Mouse (Mus musculus) large intestine, adult 2 months (tissue): ENCODE results near the gene Upb1. TPM values are rescaled to one million over a fixed set of nuclear protein-coding genes. Genes with fewer than 3 reads are reported as not detected.
A peak's percentile ranks its signal among the peaks of the same experiment; 100 is the strongest.
"Not testable (repeated sequence)": the region's sequence is repeated elsewhere in the genome, so short reads cannot be mapped to it uniquely, and the experiment has no call there.

Source experiments
- DNase-seq: peaks from one replicate; pipeline ENCODE4 v3.0.0-alpha.2; 2012; ENCODE audit warnings: low read depth, low spot score
- WGBS: fragments of 180-500 bp; shearing (Covaris S2); methylation state at CpG from one replicate; pipeline ENCODE4 v1.1.7; 2018; 5-methylcytosine and 5-hydroxymethylcytosine counted together
- polyA plus RNA-seq: library from polyadenylated mRNA; depleted of rRNA; stranded (reverse); fragments of >200 nt; gene quantifications from 2 replicates; pipeline ENCODE4 v1.2.3, GENCODE M21; 2012; rRNA removed

The Upb1 gene
- 1.1 and 1.3 TPM in 2 replicates for polyA plus RNA-seq

GRCm38 (mm10) chr10:75400958-75401357 is at the start of gene Upb1:
Gene Upb1, plus strand, starts transcription at chr10:75401115.
- 77% methylated on average over 4 of the region's 4 CpGs for WGBS
- no peak for DNase-seq

GRCm38 (mm10) chr10:75352541-75352940 is 48.4 kb upstream of the Upb1 start:
- 94% methylated on average over 12 of the region's 12 CpGs for WGBS
- no peak for DNase-seq

- WGBS = 61% methylated on average over 9 of the region's 9 CpGs
- not testable (repeated sequence) for DNase-seq
Observed at GRCm38 (mm10) chr10:75353838-75354241, 47.1 kb upstream of the Upb1 start.

- 60% methylated on average over 4 of the region's 4 CpGs for WGBS
- DNase-seq = no peak
Observed at GRCm38 (mm10) chr10:75355341-75355740, 45.6 kb upstream of the Upb1 start.

GRCm38 (mm10) chr10:75364214-75364690 is 36.7 kb upstream of the Upb1 start:
- not testable (repeated sequence) for DNase-seq

GRCm38 (mm10) chr10:75364796-75365195 is 36.1 kb upstream of the Upb1 start:
- 59% methylated on average over 9 of the region's 9 CpGs for WGBS
- no peak for DNase-seq

More at GRCm38 (mm10) chr10:75364214-75364690, 36.7 kb upstream of the Upb1 start:
- 15% methylated on average over 1 of the region's 1 CpGs for WGBS

- 56% methylated on average over 6 of the region's 6 CpGs for WGBS
- no peak for DNase-seq
Observed at GRCm38 (mm10) chr10:75365231-75365633, 35.7 kb upstream of the Upb1 start.

GRCm38 (mm10) chr10:75373655-75374351 is 27.1 kb upstream of the Upb1 start:
- WGBS = 39% methylated on average over 15 of the region's 19 CpGs

GRCm38 (mm10) chr10:75378688-75379087 is 22.2 kb upstream of the Upb1 start:
- 36% methylated on average over 10 of the region's 10 CpGs for WGBS
- no peak for DNase-seq

More at GRCm38 (mm10) chr10:75373655-75374351, 27.1 kb upstream of the Upb1 start:
- not testable (repeated sequence) for DNase-seq

- 73% methylated on average over 2 of the region's 2 CpGs for WGBS
- DNase-seq = no peak
Observed at GRCm38 (mm10) chr10:75390156-75390555, 10.8 kb upstream of the Upb1 start.

GRCm38 (mm10) chr10:75390832-75391231 is 10.1 kb upstream of the Upb1 start:
- DNase-seq = no peak
- WGBS = 78% methylated on average over 4 of the region's 4 CpGs

- 88% methylated on average over 8 of the region's 8 CpGs for WGBS
- DNase-seq = no peak
Observed at GRCm38 (mm10) chr10:75394796-75395195, 6.1 kb upstream of the Upb1 start.

GRCm38 (mm10) chr10:75396966-75397365 is 3.9 kb upstream of the Upb1 start:
- no peak for DNase-seq
- 24% methylated on average over 14 of the region's 14 CpGs for WGBS

- 89% methylated on average over 8 of the region's 8 CpGs for WGBS
- DNase-seq = no peak
Observed at GRCm38 (mm10) chr10:75405916-75406315, 5.0 kb downstream of the Upb1 start.

- WGBS = 31% methylated on average over 13 of the region's 13 CpGs
Observed at GRCm38 (mm10) chr10:75406755-75407154, 5.8 kb downstream of the Upb1 start.

GRCm38 (mm10) chr10:75407741-75408140 is 6.8 kb downstream of the Upb1 start:
- WGBS = 62% methylated on average over 4 of the region's 4 CpGs
- DNase-seq = no peak

More at GRCm38 (mm10) chr10:75406755-75407154, 5.8 kb downstream of the Upb1 start:
- DNase-seq = peak; percentile 36

- WGBS = 66% methylated on average over 10 of the region's 10 CpGs
- DNase-seq = not testable (repeated sequence)
Observed at GRCm38 (mm10) chr10:75411343-75412113, 10.6 kb downstream of the Upb1 start.

GRCm38 (mm10) chr10:75412114-75413103 is 11.5 kb downstream of the Upb1 start:
- WGBS = 47% methylated on average over 27 of the region's 27 CpGs

GRCm38 (mm10) chr10:75414925-75415324 is 14.0 kb downstream of the Upb1 start:
- no peak for DNase-seq
- 78% methylated on average over 7 of the region's 7 CpGs for WGBS

More at GRCm38 (mm10) chr10:75412114-75413103, 11.5 kb downstream of the Upb1 start:
- no peak for DNase-seq
